Comparison of ENCODE assay signal across 27 mouse cellular contexts in the genomic region with DNA sequence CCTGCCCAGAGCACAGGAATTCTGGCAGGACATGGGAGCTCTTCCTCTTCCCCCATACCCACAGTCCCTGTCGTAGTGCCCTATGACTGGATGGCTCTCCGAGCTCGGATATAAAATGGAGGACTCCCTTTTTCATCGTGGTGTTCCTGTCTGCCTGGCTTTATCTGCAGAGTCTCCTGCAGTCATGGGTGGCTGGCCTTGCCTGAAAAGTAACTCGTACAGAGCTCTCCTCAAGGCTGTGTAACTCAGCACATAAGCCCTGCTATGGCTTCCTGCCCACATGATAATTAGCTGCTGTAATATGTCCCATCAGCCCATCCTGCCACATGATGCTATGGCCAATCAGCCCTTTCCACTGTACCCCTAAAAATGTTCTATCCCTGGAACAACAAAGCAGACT. TPM values are rescaled to one million over a fixed set of nuclear protein-coding genes. Genes with fewer than 3 reads are reported as not detected.
DNase-seq lines count a peak whose midpoint lies in the region; ATAC-seq and TF ChIP-seq lines count a peak whose summit lies in the region.
"Had no signal": no experiment of that assay in that cellular context is flagged by ENCODE, and none has a peak within 500 bp of the region (broad histone marks: within the 10 kb centered on the region; RNA-seq: fewer than 3 reads in every experiment).

No protein-coding gene starts in this region.

- WGBS in kidney, embryonic 14.5 days: 50% methylated on average over 5 of the region's 5 CpGs
- WGBS in kidney, postnatal 0 days: 51% methylated on average over 5 of the region's 5 CpGs
- WGBS in bone marrow, adult 2 months: 71% methylated on average over 5 of the region's 5 CpGs

- H3K36me3 ChIP-seq in kidney, embryonic 14.5 days (ENCODE audit: control insufficient read depth, insufficient read depth, low read length): no peaks in the 10 kb centered on the region
- H3K36me3 ChIP-seq in kidney, postnatal 0 days (ENCODE audit: insufficient read depth, low read length): no peaks in the 10 kb centered on the region
- H3K36me3 ChIP-seq: embryonic facial prominence, embryonic 10.5 days; embryonic facial prominence, embryonic 13.5 days; forebrain, embryonic 12.5 days; forebrain, embryonic 15.5 days; hindbrain, embryonic 12.5 days; hindbrain, embryonic 15.5 days had no signal

- 0 out of 2 replicates have a peak, but pooled peaks have one; percentile 55 for ATAC-seq in kidney, embryonic 14.5 days (ENCODE audit: low FRiP score, low TSS enrichment)
- ATAC-seq in kidney, postnatal 0 days (replicated peaks; ENCODE audit: low FRiP score, low read depth): 0 out of 2 replicates have a peak, but pooled peaks have one; percentile 36
- ATAC-seq: activated CD4-positive, CD25-positive, alpha-beta regulatory T cell, adult 4 months; CD4-positive, CD25-positive, alpha-beta regulatory T cell, adult 4 months; forebrain, embryonic 15.5 days had no signal

- DNase-seq in kidney, adult 11 months: no peak
- DNase-seq in kidney, postnatal 0 days (ENCODE audit: low spot score): no peak
- no peak for DNase-seq in kidney, postnatal 4 days
- peak; percentile 30 for DNase-seq in A20 (ENCODE audit: low read depth, low spot score)
- DNase-seq in adrenal gland, adult 18-20 months (ENCODE audit: low spot score in 2 of 2): no peak
- DNase-seq: adrenal gland, postnatal 10 days; adrenal gland, postnatal 36 days; cerebellum, adult 11 months; cerebellum, adult 2 months; cerebellum, adult 9-11 months; cerebellum, postnatal 25 days; embryo, embryonic 11 days; gastrocnemius, postnatal 25 days; heart, adult 2 months had no signal

- TF ChIP-seq CTCF in kidney, postnatal 0 days (IDR thresholded peaks at IDR 0.05; ENCODE audit: low read depth): no peak
- no peak for TF ChIP-seq CTCF in bone marrow, adult 2 months (IDR thresholded peaks at IDR 0.05; ENCODE audit: control insufficient read depth, insufficient read depth, low read length)

- no peak for TF ChIP-seq POLR2A in bone marrow, adult 2 months (IDR thresholded peaks at IDR 0.05; ENCODE audit: borderline replicate concordance, control insufficient read depth, low read depth, low read length)

- H3K4me3 ChIP-seq in kidney, embryonic 14.5 days (ENCODE audit: low read length): no peak overlapping the region
- H3K4me3 ChIP-seq in kidney, postnatal 0 days (replicated peaks; ENCODE audit: low read depth, low read length): no peak overlapping the region
- no peak overlapping the region for H3K4me3 ChIP-seq in bone marrow, adult 2 months (replicated peaks; ENCODE audit: control insufficient read depth, low read depth, low read length)
- H3K4me3 ChIP-seq: embryonic facial prominence, embryonic 10.5 days; embryonic facial prominence, embryonic 13.5 days; erythroblast, embryonic 14.5 days; forebrain, embryonic 12.5 days; forebrain, embryonic 15.5 days; heart, adult 2 months; hindbrain, embryonic 12.5 days; hindbrain, embryonic 15.5 days had no signal

- H3K4me1 ChIP-seq in kidney, embryonic 14.5 days (ENCODE audit: control insufficient read depth, insufficient read depth, low read length): 0 out of 2 replicates have a peak, but pooled peaks cover 3% of the 10 kb centered on the region
- no peaks in the 10 kb centered on the region for H3K4me1 ChIP-seq in kidney, postnatal 0 days (replicated peaks; ENCODE audit: insufficient read depth, low read length)
- peaks cover 13% of the 10 kb centered on the region for H3K4me1 ChIP-seq in bone marrow, adult 2 months (ENCODE audit: control insufficient read depth, insufficient read depth, low read length)
- H3K4me1 ChIP-seq: forebrain, embryonic 12.5 days; forebrain, embryonic 15.5 days; hindbrain, embryonic 12.5 days; hindbrain, embryonic 15.5 days had no signal

- H3K9ac ChIP-seq in kidney, embryonic 14.5 days (ENCODE audit: low read depth, low read length): no peak overlapping the region
- no peak overlapping the region for H3K9ac ChIP-seq in kidney, postnatal 0 days (ENCODE audit: low read depth, low read length)
- H3K9ac ChIP-seq: embryonic facial prominence, embryonic 13.5 days; forebrain, embryonic 12.5 days; forebrain, embryonic 15.5 days; hindbrain, embryonic 12.5 days; hindbrain, embryonic 15.5 days had no signal

- no peaks in the 10 kb centered on the region for H3K27me3 ChIP-seq in kidney, embryonic 14.5 days (ENCODE audit: control insufficient read depth, insufficient read depth, low read length)
- no peaks in the 10 kb centered on the region for H3K27me3 ChIP-seq in kidney, postnatal 0 days (ENCODE audit: insufficient read depth, low read length)
- H3K27me3 ChIP-seq: embryonic facial prominence, embryonic 13.5 days; forebrain, embryonic 12.5 days; forebrain, embryonic 15.5 days; hindbrain, embryonic 12.5 days; hindbrain, embryonic 15.5 days had no signal

- H3K9me3 ChIP-seq in kidney, embryonic 14.5 days (ENCODE audit: control insufficient read depth, low read length): no peaks in the 10 kb centered on the region
- H3K9me3 ChIP-seq in kidney, postnatal 0 days (replicated peaks; ENCODE audit: low read length): no peaks in the 10 kb centered on the region
- H3K9me3 ChIP-seq: embryonic facial prominence, embryonic 10.5 days; embryonic facial prominence, embryonic 13.5 days; forebrain, embryonic 12.5 days; forebrain, embryonic 15.5 days; hindbrain, embryonic 12.5 days; hindbrain, embryonic 15.5 days had no signal

- H3K4me2 ChIP-seq in kidney, embryonic 14.5 days (replicated peaks; ENCODE audit: low read depth, low read length): no peak overlapping the region
- 0 out of 2 replicates have a peak overlapping the region, but pooled peaks have one; percentile 26 for H3K4me2 ChIP-seq in kidney, postnatal 0 days (ENCODE audit: low read length)
- H3K4me2 ChIP-seq: embryonic facial prominence, embryonic 13.5 days; forebrain, embryonic 12.5 days; forebrain, embryonic 15.5 days; heart, embryonic 11.5 days; hindbrain, embryonic 12.5 days; hindbrain, embryonic 15.5 days had no signal

- H3K27ac ChIP-seq in kidney, embryonic 14.5 days (ENCODE audit: low read depth, low read length): no peak overlapping the region
- H3K27ac ChIP-seq in kidney, postnatal 0 days: no peak overlapping the region
- H3K27ac ChIP-seq in bone marrow, adult 2 months (ENCODE audit: control insufficient read depth, insufficient read depth, low read depth, low read length, poor library complexity): peak overlapping the region; percentile 5; the same call in 1 of the 2 replicates
- H3K27ac ChIP-seq: embryonic facial prominence, embryonic 10.5 days; embryonic facial prominence, embryonic 13.5 days; forebrain, embryonic 12.5 days; forebrain, embryonic 15.5 days; heart, adult 2 months; hindbrain, embryonic 12.5 days; hindbrain, embryonic 15.5 days had no signal

RNA-seq across cellular contexts. Expression of a gene that starts 23.7 kb away (rescaled TPM):
- polyA plus RNA-seq in kidney, embryonic 14.5 days (2014; fragmentation: Nextera tagmentation; extraction: Ambion mirVana): 2.7 and 4.0 TPM in 2 replicates
- polyA plus RNA-seq in kidney, postnatal 0 days (2015; fragmentation: Nextera tagmentation; extraction: Ambion mirVana): 5.2 and 7.0 TPM in 2 replicates
- 21.1 and 70.1 TPM in 2 replicates for polyA plus RNA-seq in bone marrow, adult 2 months (2011; ENCODE audit: insufficient read depth, insufficient read length, low replicate concordance, missing spikeins)
- 10 to 100 TPM; 32.2 to 75.7 TPM for total RNA-seq in adrenal gland, adult 18-20 months (2021)
- polyA plus RNA-seq: C2C12 had no signal
